Mouse (Mus musculus): ENCODE data around the gene Bclaf1. TPM values are rescaled to one million over a fixed set of nuclear protein-coding genes. Genes with fewer than 3 reads are reported as not detected.

Gene Bclaf1
- polyA plus RNA-seq (2015; fragmentation: Nextera tagmentation; extraction: Ambion mirVana) = 43.3 and 43.6 TPM in 2 replicates

DNA sequence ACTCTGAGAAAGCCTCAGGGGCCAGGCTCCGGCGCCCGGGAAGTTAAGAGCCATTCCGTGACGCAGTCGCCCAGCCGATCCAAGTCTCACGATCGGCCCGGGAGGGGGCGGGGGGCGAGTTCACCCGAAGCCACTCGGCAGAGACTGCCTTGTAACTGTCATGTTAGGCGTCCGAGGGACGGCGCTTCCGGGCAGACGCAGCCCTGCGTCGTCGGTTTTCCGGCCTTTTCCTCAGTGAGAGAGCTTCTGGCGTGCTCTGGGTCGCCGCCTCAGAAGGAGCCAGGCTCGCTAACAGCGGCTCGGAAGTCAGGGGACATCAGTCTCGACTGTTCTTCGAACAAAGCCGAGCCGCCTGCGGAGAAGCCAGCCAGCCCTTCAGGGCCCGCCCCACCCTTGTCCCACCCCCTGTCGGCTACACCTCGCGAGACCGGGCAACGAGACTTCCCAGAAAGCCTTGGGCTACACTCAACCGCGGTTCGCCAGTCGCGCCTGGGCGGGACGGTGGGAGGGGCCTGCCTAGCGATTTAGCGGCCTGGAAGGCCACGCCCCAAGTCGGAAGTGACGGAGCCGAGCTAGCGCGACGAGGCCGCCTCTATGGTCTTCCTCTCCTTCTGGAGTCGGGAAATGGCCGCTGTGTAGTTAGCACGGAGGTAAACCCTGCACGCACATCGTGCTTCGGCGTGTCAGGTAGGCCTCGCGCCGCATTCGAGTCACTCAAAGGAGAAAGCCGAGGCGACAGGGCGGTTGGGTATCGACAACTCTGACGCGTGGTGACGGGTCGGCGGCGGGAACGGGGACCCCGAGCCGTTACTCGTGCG, at the start of gene Bclaf1:
Gene Bclaf1, plus strand, starts transcription at position 552 of the 818 bp plus-strand sequence.
- peak within 1 kb of the TSS; percentile 99 for H3K27ac ChIP-seq (replicated peaks)
- H3K27me3 ChIP-seq = no peaks in the 10 kb centered on the region
- no peaks in the 10 kb centered on the region for H3K36me3 ChIP-seq (replicated peaks)
- no peaks in the 10 kb centered on the region for H3K9me3 ChIP-seq (replicated peaks)
- ATAC-seq (ENCODE audit: insufficient read depth) = peak; percentile 97
- peak within 1 kb of the TSS; percentile 95 for H3K4me3 ChIP-seq (replicated peaks)
- H3K4me1 ChIP-seq (replicated peaks) = peaks cover 36% of the 10 kb centered on the region
- WGBS (ENCODE audit: insufficient replicate concordance) = under 1% methylated on average over 84 of the region's 84 CpGs
- peak within 1 kb of the TSS; percentile 91 for H3K9ac ChIP-seq
- H3K4me2 ChIP-seq = peak within 1 kb of the TSS; percentile 72

- Histone ChIP-seq H3K9ac (no peak overlapping the region), H3K4me3 (replicated peaks) (no peak overlapping the region), H3K36me3 (replicated peaks) (no peaks in the 10 kb centered on the region), H3K4me2 (no peak overlapping the region), H3K27me3 (no peaks in the 10 kb centered on the region), H3K27ac (replicated peaks) (no peak overlapping the region), H3K9me3 (replicated peaks) (no peaks in the 10 kb centered on the region), H3K4me1 (replicated peaks) (no peaks in the 10 kb centered on the region)
- no peak for ATAC-seq (ENCODE audit: insufficient read depth)
- WGBS (ENCODE audit: insufficient replicate concordance) = 82% methylated on average over 6 of the region's 6 CpGs
These were observed 49.4 kb upstream of the Bclaf1 start for GRCm38 (mm10) chr10:20262896-20263295.

GRCm38 (mm10) chr10:20264479-20264878, 47.8 kb upstream of the Bclaf1 start:
- Histone ChIP-seq H3K9ac (no peak overlapping the region), H3K4me3 (replicated peaks) (no peak overlapping the region), H3K36me3 (replicated peaks) (no peaks in the 10 kb centered on the region), H3K9me3 (replicated peaks) (no peaks in the 10 kb centered on the region), H3K4me2 (no peak overlapping the region), H3K27ac (replicated peaks) (no peak overlapping the region), H3K27me3 (no peaks in the 10 kb centered on the region), H3K4me1 (replicated peaks) (no peaks in the 10 kb centered on the region)
- WGBS (ENCODE audit: insufficient replicate concordance) = 84% methylated on average over 7 of the region's 7 CpGs
- ATAC-seq (ENCODE audit: insufficient read depth) = no peak

DNA sequence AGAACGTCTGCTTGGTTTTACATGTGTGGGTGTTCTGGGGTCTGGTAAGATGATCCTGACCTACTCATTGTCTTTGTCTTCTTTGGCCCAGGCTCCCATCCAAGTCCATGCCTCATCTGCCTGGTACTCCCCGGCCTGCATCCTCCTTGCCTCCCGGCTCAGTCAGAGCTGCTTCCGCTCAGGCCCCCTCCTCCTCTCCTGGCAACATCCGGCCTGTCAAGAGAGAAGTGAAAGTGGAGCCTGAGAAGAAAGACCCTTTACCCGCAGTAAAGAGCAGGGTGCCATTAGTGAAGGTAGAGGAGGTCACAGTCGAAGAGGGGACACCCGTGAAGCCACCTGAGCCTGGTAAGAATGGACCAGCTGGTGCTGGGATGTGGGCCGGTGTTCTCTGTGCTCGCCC, 45.2 kb upstream of the Bclaf1 start:
- Histone ChIP-seq H3K9ac (no peak overlapping the region), H3K4me2 (no peak overlapping the region), H3K27ac (replicated peaks) (no peak overlapping the region), H3K9me3 (replicated peaks) (no peaks in the 10 kb centered on the region), H3K36me3 (replicated peaks) (0 out of 2 replicates have a peak, but pooled peaks cover 5% of the 10 kb centered on the region), H3K4me3 (replicated peaks) (no peak overlapping the region), H3K27me3 (no peaks in the 10 kb centered on the region), H3K4me1 (replicated peaks) (no peaks in the 10 kb centered on the region)
- ATAC-seq (ENCODE audit: insufficient read depth) = no peak
- WGBS (ENCODE audit: insufficient replicate concordance) = 57% methylated on average over 10 of the region's 10 CpGs

DNA sequence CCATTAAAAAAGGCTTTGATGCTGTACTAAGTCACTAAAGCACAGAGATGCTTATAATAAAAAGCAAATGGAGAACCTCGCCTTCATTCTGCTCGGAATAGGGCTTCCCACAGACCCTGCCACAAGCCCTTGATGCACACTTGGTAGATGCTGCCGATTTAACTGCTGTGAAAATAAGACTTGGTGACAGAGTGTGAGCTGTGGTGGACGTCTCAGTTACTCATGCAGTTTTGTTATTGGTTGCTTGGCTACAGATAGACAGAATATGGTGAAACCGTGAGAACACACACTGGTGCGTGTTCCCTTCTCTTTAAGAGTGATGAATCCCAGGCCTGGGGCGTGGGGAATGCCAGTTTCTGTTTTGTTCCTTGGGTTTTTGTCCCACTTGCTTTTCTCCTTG, 43.3 kb upstream of the Bclaf1 start:
- Histone ChIP-seq H3K9ac (no peak overlapping the region), H3K4me1 (replicated peaks) (peaks cover 9% of the 10 kb centered on the region), H3K27me3 (no peaks in the 10 kb centered on the region), H3K36me3 (replicated peaks) (0 out of 2 replicates have a peak, but pooled peaks cover 9% of the 10 kb centered on the region), H3K4me2 (no peak overlapping the region), H3K27ac (replicated peaks) (no peak overlapping the region), H3K9me3 (replicated peaks) (no peaks in the 10 kb centered on the region), H3K4me3 (replicated peaks) (no peak overlapping the region)
- WGBS (ENCODE audit: insufficient replicate concordance) = 77% methylated on average over 7 of the region's 7 CpGs
- no peak for ATAC-seq (ENCODE audit: insufficient read depth)

DNA sequence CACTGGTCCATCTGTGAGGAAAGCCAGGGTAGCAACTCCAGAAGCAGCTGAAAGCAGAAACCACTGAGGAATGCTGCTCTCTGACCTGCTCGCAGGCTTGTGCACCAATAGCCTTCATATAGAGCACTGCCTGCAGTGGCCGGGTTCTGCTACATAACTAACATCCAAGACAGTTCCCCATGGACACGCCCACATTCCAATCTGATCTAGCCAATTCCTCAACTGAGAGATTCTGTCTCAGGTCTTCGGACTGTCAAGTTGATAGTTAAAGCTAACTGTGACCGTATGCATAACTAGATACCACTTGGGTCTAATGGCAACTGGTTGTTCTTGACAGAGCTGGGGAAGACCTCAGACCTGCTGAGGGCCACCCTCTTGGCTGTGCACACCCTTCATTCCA, 39.9 kb upstream of the Bclaf1 start:
- Histone ChIP-seq H3K27ac (replicated peaks) (no peak overlapping the region), H3K9ac (no peak overlapping the region), H3K4me3 (replicated peaks) (no peak overlapping the region), H3K36me3 (replicated peaks) (peaks cover 9% of the 10 kb centered on the region; the same call in 1 of the 2 replicates), H3K27me3 (no peaks in the 10 kb centered on the region), H3K4me1 (replicated peaks) (peaks cover 20% of the 10 kb centered on the region), H3K9me3 (replicated peaks) (no peaks in the 10 kb centered on the region), H3K4me2 (no peak overlapping the region)
- no peak for ATAC-seq (ENCODE audit: insufficient read depth)
- WGBS (ENCODE audit: insufficient replicate concordance) = 77% methylated on average over 5 of the region's 5 CpGs

- peaks cover 20% of the 10 kb centered on the region for H3K4me1 ChIP-seq (replicated peaks)
- WGBS (ENCODE audit: insufficient replicate concordance) = 79% methylated on average over 15 of the region's 15 CpGs
- ATAC-seq (ENCODE audit: insufficient read depth) = no peak
- H3K4me2 ChIP-seq = peak overlapping the region; percentile 6; the same call in 1 of the 2 replicates
- peak overlapping the region; percentile 61 for H3K27ac ChIP-seq (replicated peaks)
- no peak overlapping the region for H3K9ac ChIP-seq
- H3K4me3 ChIP-seq (replicated peaks) = no peak overlapping the region
- no peaks in the 10 kb centered on the region for H3K27me3 ChIP-seq
- H3K9me3 ChIP-seq (replicated peaks) = no peaks in the 10 kb centered on the region
- H3K36me3 ChIP-seq (replicated peaks) = peaks cover 9% of the 10 kb centered on the region; the same call in 1 of the 2 replicates
These were observed 39.0 kb upstream of the Bclaf1 start for GRCm38 (mm10) chr10:20273278-20273677.

GRCm38 (mm10) chr10:20274022-20274421, 38.2 kb upstream of the Bclaf1 start:
- H3K27me3 ChIP-seq = no peaks in the 10 kb centered on the region
- H3K9me3 ChIP-seq (replicated peaks) = no peaks in the 10 kb centered on the region
- ATAC-seq (ENCODE audit: insufficient read depth) = peak; percentile 78
- peak overlapping the region; percentile 6; the same call in 1 of the 2 replicates for H3K4me2 ChIP-seq
- H3K36me3 ChIP-seq (replicated peaks) = peaks cover 9% of the 10 kb centered on the region; the same call in 1 of the 2 replicates
- WGBS (ENCODE audit: insufficient replicate concordance) = 22% methylated on average over 9 of the region's 9 CpGs
- H3K27ac ChIP-seq (replicated peaks) = peak overlapping the region; percentile 61
- H3K4me1 ChIP-seq (replicated peaks) = peaks cover 20% of the 10 kb centered on the region
- no peak overlapping the region for H3K4me3 ChIP-seq (replicated peaks)
- H3K9ac ChIP-seq = no peak overlapping the region

- Histone ChIP-seq H3K27ac (replicated peaks) (no peak overlapping the region), H3K4me2 (no peak overlapping the region), H3K36me3 (replicated peaks) (no peaks in the 10 kb centered on the region; the same call in 1 of the 2 replicates), H3K9me3 (replicated peaks) (no peaks in the 10 kb centered on the region), H3K27me3 (no peaks in the 10 kb centered on the region), H3K4me3 (replicated peaks) (no peak overlapping the region), H3K4me1 (replicated peaks) (no peaks in the 10 kb centered on the region; the same call in 1 of the 2 replicates), H3K9ac (no peak overlapping the region)
- WGBS (ENCODE audit: insufficient replicate concordance) = 51% methylated on average over 2 of the region's 2 CpGs
- ATAC-seq (ENCODE audit: insufficient read depth) = no peak
These were observed 30.8 kb upstream of the Bclaf1 start for GRCm38 (mm10) chr10:20281456-20281855.

DNA sequence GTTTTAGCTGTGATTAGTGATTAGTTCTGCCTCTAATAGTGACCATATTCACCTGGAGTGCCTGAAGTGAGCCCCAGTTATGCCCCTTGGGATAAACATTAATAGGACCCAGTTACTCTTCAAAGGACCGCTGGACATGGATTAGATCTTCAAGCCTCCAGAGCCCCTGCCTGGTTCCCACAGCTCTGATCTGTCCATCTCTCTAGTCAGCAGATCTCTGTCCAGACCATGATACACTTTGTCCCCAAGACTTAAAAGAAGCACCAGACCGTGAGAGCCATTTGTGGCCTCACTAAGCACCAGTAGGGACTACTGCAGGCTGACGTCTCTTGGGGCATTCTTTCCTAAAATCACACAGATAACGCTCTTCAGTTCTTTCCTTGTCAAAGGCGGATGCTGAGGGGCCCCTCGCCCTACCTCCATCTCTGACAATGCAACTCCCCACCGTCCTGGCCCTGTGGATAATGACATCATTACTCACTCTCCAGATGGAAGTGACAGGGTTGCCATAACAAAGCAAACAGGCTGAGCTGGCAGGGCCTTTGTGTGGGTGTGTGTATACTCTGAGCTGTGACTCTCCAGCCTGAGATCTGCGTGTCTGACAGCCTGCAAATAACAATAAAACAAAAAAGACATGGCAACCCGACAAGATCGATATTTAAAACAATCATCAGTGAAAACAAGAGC, 26.8 kb upstream of the Bclaf1 start:
- WGBS (ENCODE audit: insufficient replicate concordance) = 33% methylated on average over 10 of the region's 10 CpGs
- Histone ChIP-seq H3K9me3 (replicated peaks) (no peaks in the 10 kb centered on the region), H3K27me3 (no peaks in the 10 kb centered on the region), H3K4me2 (no peak overlapping the region), H3K9ac (no peak overlapping the region), H3K36me3 (replicated peaks) (no peaks in the 10 kb centered on the region), H3K4me1 (replicated peaks) (peaks cover under 1% of the 10 kb centered on the region; the same call in 1 of the 2 replicates), H3K4me3 (replicated peaks) (no peak overlapping the region), H3K27ac (replicated peaks) (no peak overlapping the region)
- ATAC-seq (ENCODE audit: insufficient read depth) = peak; percentile 28; the same call in 1 of the 2 replicates
